Mouse (Mus musculus) thymus, postnatal 10 days (tissue): ENCODE data around the gene Zfp112.
"Not testable (repeated sequence)": the region's sequence is repeated elsewhere in the genome, so short reads cannot be mapped to it uniquely, and the experiment has no call there.

ENCODE experiments used
- DNase-seq, 2 experiments: peaks; one replicate each; pipeline ENCODE4 v3.0.0; 2021; ENCODE audit warnings: low spot score in 2 of 2

Zfp112 gene

DNA sequence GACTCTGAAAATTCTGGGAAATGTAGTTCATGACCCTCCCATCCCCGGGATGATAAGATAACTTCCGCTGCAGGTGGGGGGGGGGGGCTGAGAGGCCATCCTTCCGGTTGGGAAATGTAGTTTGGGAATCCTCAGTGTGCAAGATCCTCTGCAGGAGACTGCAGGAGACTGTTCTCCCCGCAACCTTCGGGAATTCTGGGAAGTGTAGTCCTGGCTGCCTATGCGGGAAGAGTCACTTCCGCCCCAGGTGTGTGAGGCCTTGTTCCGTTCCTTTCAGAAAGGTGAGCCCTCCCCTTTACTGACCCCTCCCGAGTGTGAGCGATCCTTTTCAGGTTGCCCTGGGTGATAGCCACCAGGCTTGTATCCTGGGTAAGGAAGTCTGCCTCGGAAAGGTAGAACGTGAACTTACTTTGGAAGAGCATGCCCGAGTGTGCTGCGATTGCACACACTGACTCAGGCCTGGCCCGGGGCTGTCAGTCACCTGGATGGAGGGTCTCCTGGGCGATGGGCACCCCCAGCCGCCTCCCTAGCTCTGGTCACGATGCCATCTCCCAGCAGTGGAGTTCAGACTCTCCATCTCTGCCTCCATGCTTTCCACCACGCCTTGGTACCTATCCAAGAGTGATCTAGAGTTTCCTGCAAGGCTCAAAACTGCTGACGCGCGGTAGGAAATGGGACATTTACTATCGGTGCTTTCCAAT is at the start of gene Zfp112:
Gene Zfp112 (plus strand): TSS at position 159 of the 701 bp plus-strand sequence.
- DNase-seq = no peak

DNA sequence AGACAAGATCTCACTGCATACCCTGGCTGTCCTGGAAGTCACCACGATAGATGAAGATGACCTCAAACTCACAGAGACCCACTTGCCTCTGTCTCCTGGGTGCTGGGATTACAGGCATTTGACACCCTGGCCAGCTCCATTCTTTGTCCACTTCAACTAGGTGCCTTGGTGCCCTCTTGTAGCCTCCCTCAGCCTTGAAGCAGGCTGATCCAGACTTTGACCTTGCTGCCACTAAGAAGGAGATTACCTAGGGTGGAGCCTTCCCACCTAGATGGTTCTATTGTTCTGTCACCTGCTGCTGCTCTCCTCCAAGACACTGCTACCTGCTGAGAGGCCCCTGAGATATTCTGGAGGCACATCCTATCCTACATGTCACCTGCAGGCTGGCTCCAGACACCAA is 37.7 kb upstream of the Zfp112 start:
- not testable (repeated sequence) for DNase-seq

GRCm38 (mm10) chr7:24081634-24082431 is 30.3 kb upstream of the Zfp112 start, which contains the start of gene Zfp180:
Gene Zfp180, plus strand, starts transcription at chr7:24081924.
- peak; percentile 88 to 91 for DNase-seq

GRCm38 (mm10) chr7:24082457-24083235 is 29.5 kb upstream of the Zfp112 start:
- DNase-seq = no peak

GRCm38 (mm10) chr7:24086871-24087270 is 25.2 kb upstream of the Zfp112 start:
- no peak for DNase-seq

DNA sequence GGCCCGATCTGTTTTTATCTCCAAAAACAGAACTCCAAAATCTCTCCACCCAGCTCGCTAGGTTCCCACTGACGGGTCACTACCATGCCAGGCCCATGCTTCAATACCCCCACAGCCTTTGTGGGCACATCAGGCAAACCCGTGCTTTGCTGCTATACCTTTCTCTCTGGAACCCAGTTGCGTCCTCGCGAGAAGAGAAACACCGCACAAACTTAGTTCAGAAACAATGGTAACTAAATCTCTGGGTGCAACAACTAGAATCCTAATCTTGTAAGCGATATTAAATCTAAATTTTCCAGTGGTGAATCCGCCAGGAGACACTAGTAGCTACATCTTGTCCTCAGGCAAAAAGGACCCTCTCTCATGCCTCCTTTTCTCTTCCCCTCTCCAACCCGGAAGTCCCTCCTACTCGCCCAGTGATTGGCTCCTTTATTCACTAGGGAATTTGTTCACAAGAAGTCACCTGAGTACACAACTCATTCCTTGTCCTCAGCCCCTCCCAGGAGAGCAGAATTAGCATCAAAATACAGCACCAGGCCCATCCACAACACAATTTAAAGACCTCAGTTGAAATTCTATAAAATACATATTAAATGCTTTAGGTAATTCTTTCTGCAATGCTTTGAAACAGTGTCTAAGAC is 24.5 kb upstream of the Zfp112 start:
- peak in 1 of 2 experiments; percentile 2 for DNase-seq

- no peak for DNase-seq
These were observed 7.7 kb upstream of the Zfp112 start for GRCm38 (mm10) chr7:24104403-24104802.

- DNase-seq = no peak
These were observed 6.9 kb upstream of the Zfp112 start for GRCm38 (mm10) chr7:24105144-24105703.

GRCm38 (mm10) chr7:24110839-24111238 is 1.3 kb upstream of the Zfp112 start:
- no peak for DNase-seq

- DNase-seq = no peak
These were observed 350 bp upstream of the Zfp112 start for GRCm38 (mm10) chr7:24111772-24112155.

- DNase-seq = no peak
These were observed 887 bp downstream of the Zfp112 start for GRCm38 (mm10) chr7:24113001-24113400.

GRCm38 (mm10) chr7:24116655-24117054 is 4.5 kb downstream of the Zfp112 start:
- DNase-seq = no peak

GRCm38 (mm10) chr7:24133425-24133995 is 21.4 kb downstream of the Zfp112 start:
- DNase-seq = no peak

DNA sequence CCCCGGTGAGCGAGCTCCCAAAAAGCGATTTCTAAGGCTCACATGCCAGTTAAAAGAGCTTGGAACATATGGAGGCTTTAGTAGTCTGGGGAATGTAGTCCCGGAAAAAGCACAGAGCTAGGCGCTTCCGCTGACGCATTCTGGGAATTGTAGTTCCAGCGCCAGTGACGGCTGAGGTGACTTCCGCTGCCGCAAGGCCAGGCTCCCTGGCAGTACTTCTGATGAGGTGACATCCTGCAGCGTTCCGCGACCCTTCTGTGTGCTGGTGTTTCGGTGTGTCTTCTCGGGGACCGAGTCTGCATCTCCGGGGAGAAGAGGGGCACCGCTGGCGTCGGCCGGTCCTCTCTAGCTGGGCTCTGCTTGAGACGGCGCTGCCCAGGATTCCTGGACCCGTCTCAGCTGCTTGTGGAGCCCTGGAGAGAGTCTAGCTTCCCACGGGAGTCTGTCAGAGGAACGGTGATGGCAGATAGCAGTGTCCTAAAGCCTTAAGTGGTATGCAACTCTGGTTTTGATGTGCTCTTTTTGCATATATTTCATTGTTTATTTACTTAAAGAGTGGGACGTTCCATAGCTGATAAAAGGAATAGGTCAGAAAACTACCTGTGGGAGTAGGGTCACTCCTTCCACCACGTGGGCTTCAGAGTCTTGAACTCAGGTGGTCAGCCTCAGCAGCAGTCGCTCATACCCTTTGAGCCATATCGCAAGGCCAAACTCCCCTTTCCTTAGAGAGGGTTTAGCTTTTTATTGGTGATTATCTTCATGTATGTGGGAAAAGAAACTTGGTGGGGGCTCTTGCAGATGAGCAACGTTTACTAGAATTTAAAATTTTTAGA is 22.1 kb downstream of the Zfp112 start, which contains the start of gene Zfp235:
Gene Zfp235 (plus strand): TSS at position 174 of the 833 bp plus-strand sequence.
- peak; percentile 82 for DNase-seq

GRCm38 (mm10) chr7:24142566-24142965 is 30.5 kb downstream of the Zfp112 start:
- no peak for DNase-seq

DNA sequence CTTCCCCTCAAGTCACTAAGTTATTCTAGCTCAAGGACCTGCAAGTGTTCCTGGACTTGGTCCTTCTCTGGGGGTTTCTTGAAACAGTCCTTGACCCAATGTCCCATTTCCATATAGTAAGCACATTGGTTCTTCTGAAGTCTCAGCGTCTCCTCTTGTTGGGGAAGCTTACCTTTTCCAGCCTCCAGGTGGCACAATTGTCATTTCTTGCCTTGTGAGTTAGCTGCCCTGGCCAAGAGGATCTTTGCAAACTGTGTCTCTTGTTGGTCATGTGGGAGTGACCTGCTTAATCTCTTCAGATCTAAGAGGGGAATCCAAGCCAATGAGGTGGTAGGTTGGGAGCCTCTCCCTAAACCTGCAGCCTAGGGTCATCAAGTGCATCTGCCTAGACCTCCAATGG is 41.2 kb downstream of the Zfp112 start:
- DNase-seq = no peak

GRCm38 (mm10) chr7:24172191-24172590 is 60.1 kb downstream of the Zfp112 start:
- no peak for DNase-seq

GRCm38 (mm10) chr7:24174618-24175336 is 62.7 kb downstream of the Zfp112 start, which contains the start of gene Zfp114:
Gene Zfp114, plus strand, starts transcription at chr7:24175060.
- peak; percentile 8 to 19 for DNase-seq

DNA sequence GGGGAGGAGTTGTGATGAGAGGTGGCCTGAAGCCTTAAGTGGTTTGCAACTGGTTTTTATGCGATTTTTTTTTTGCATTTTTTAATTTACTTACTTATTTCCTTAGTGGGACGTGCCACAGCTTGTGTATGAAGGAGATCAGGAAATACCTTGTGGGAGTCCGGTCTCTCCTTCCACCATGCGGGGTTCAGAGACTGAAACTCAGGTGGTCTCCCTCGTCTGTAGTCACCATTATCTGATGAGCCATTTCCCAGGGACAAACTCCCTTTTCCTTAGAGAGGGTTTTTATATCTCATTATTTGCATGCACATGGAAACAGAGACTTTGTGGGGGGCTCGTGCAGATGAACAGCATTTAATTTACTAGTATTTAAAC is 63.2 kb downstream of the Zfp112 start:
- no peak for DNase-seq
